Mouse (Mus musculus): ENCODE data around the gene Ppdpf.

Ppdpf gene

DNA sequence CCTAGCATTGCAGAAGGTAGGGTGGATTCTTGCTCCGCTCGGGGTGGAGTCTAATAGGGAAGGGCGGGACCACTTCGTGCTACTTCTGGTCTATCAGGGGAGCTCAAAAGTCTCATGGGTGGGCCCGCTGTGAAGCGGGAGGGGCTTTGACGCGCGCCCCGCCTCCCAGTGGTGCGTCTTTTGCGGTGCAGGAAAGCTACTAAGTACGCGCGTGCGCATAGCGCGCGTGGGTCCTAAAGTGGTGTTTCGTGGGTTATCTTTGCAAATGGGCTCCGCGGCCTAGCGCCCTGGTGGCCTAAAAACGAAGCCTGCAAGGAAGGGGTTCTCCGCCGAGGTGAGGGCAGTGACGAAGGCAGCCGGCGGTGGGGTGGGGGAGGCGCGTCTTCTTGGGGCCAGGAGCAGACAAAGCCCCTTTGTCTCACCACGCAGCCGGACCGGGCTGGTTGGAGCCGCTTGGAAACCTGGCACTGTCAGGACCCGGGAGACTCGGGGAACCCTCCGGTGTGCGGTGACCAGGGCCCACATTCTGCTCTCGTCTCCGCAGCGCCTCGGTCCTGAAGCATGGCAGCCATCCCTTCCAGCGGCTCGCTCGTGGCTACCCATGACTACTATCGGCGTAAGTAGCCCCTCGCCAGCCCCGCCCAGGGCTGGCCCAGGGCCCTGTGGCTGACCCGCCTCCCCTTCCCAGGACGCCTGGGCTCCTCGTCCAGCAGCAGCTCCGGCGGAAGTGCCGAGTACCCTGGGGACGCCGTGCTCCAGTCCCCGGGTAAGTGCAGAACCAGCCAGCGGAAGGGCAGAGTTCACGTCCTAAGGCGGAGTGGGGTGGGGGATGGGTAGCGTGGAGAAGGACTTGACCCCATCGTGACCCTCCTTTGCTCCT is at the start of gene Ppdpf:
TSS of gene Ppdpf (plus strand) at position 127 of the 880 bp plus-strand sequence.
- peak; percentile 92 to 95 for DNase-seq (ENCODE audit: low spot score in 2 of 2)

DNA sequence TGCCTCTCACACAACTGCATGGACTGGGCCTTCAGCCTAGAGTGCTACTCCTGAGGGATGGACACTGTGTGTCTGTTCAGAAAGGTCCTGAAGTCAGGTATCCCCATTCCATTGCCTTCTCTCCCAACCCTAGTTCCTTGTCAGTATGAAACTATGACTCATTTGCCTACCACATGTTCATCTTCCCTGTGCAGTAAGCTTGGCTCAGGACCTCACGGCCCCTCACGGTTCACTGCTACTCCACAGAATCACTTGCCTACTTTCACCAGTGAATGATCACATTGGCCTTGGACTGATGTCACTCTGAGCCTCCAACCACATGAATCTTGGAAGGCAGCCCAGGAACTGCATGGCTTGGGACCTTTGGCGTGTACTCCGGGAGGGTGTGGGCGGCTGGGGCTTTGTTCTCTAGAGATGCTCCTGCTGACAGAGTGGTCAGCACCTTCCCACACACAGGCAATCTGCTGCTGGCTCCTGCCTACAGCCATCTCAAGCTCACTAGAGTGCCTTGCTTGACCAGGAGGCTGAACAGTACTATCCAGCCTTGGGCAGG is 47.3 kb upstream of the Ppdpf start:
- DNase-seq (ENCODE audit: low spot score in 2 of 2) = peak in 1 of 2 experiments; percentile 33

DNA sequence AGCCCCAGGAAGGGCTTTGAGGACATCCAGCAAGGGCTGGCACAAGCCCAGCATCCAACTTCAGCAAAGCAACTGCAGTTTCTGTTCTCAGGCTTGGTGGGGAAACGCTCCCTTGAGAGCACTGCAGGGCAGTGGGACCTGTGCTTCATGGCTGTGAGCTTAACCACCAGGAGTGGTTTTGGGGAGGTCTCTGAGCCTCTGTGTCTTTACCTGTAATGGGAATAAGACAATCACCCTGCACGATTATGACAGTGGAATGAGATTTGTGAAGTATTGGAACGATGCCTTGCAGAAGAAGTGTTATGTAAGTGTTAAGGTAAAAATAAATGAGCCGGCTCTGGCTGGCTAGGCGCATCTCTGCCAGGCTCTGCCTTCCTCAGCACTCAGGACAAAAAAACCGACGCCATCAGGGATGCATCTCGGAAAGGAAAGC is 44.3 kb upstream of the Ppdpf start:
- peak; percentile 59 to 65 for DNase-seq (ENCODE audit: low spot score in 2 of 2)

DNA sequence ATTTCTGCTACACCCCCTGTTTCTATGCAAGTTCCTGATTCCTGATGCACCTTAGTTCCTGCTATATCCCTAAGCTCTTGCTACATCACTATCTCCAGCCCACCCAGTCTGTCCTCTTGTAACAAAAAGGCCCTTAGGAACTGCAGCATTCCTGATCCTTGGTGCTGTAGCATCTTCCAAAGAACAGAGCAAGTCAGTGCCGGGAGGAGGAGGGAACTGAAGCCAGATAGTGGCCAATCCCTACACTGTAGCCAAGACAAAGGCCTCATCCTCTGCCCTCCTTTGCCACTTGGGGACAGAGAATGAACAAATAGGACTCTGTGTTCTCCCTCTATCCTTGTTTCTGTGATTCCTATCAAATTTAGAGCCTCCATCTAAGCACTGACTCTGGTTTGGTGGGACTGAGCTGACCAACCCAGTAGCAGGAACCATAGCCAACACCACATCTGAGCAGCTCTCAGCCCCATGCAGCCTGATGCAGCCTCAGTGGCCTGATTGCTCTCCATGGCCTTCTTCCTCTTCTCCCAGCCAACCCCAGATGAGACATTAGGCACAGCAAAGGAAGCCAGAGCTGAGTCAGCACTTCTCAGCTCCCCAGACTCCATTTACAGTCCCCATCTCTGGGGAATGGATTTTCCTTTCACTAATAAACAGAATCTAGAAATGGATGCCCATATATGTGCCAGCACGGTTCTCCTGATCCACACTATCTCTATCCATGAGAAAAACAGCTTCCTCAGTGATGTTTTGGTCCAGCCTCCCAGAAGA is 43.4 kb upstream of the Ppdpf start:
- peak; percentile 27 to 44 for DNase-seq (ENCODE audit: low spot score in 2 of 2)

DNA sequence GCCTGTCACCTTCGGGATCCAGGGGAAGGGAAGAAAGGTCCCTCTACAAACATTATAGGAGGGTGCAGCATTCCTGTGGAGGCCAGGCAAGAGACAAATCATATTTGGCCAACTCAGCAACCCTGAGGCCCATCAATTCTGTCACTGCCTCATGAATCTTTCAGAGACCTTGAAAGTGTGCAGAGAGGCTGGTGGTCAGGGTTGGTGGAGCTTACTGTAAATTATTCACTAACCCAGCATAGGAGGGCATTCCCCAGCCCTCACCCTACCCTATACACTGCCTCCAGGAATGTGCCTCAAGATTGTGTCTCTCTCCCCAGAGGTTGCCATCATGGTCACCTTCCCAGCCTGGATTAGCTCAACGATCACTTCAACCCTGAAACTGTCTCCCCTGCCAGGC is 42.4 kb upstream of the Ppdpf start:
- no peak for DNase-seq (ENCODE audit: low spot score in 2 of 2)

DNA sequence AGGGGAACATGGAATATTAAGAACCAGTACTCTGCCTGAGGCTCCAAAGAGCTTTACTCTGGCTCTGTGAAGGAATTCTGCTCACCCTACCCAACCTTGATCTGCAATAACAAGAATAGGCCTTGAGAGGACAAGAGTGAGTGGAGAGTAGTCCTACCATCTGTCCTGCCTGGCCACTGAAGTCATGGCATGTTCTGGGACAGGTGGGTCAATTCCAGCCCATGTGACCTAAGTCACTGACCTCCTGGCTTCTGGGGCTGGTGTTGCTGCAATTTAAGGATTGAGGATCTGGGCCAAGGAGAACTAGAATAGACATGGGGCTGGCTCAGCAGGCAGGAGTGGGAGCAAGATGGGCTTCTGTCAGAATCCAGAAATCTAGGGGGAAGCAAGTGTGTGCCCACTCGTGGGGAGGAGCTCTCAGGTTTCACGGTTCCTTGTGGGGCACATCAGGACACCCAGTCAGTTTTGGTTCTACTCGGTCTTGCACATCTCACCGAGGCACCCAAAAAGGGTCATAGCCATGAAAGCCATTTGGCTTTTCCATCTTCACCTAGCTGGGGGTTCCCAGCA is 40.0 kb upstream of the Ppdpf start:
- peak in 1 of 2 experiments; percentile 24 for DNase-seq (ENCODE audit: low spot score in 2 of 2)

DNA sequence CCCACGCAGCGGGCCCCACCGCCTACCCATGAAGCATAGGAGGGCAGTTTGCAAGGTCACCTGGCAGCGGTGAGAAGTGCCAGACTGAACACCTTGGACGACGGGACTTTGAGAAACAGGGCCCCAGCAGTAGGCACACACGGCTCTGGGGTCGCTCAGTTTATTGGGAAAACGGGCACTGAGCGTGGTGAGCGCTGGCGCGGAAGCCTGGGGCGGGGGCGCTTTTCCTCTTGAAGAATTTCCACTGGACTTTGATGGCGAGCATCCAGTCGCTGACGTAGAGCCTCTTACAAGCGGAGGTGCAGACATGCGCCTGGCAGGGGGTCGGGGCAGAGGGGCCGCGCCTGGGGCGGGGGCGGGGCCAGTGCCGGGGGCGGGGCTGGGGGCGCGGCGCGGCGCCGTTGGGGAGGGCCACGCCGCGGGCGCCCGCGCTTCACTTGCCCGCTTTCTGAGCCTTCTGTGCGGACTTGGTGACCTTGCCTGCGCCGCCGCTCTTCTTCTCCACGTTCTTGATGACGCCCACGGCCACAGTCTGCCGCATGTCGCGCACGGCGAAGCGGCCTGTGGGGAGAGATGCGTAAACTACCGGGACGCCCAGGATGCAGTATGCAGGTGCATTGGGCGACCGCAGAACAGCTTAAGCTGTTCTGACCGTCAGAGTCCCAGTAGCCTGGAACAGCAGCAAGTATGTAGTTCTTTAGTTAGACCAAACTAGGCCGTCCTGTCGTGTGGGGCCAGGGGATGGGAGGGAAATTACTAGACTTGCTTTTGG is 39.3 kb upstream of the Ppdpf start:
- peak; percentile 49 to 56 for DNase-seq (ENCODE audit: low spot score in 2 of 2)

DNA sequence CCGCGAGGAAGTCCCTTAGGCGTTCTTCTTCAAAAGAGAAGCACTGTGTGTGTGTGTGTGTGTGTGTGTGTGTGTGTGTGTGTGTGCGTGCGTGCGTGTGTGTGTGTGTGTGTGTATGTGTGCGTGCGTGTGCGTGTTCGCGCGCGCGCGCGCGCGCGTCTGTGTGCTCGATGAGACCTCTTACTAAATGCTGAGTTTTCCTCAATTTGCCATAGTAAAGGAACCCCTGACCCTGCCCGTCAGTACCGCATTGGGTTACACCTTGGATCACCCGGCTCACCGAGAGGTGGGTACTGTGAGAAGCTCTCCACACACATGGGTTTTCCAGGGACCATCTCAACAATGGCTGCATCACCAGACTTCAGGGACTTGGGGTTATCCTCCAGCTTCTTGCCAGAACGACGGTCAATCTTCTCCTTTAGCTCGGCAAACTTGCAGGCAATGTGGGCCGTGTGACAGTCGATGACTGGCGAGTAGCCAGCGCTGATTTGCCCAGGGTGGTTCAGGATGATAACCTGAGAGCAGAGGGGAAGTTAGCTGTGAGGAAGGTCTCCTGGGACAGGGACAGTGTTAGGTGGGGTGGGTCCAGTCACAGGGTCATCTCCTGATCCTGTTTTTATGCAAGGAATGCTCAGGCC is 38.6 kb upstream of the Ppdpf start:
- DNase-seq (ENCODE audit: low spot score in 2 of 2) = peak; percentile 18 to 19

DNA sequence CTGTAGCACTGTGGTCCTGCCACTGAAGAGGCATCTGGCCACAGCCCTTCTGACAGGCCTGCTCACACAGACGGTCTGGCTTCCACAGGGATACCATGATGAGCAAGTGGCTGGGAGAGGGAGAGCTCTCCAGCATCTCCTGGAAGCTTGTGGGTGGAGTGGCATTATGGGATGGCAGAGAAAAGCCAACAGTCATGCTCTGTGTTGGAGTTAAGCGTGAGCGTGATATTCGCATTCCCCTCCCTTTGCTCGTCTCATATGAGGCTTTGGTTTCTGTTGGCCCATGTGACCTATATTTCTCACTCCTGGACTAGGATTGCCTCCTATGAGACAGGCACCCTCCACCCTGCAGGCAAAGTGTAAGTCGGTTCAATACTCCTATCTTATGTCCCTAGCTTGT is 36.8 kb upstream of the Ppdpf start:
- peak; percentile 69 to 74 for DNase-seq (ENCODE audit: low spot score in 2 of 2)

DNA sequence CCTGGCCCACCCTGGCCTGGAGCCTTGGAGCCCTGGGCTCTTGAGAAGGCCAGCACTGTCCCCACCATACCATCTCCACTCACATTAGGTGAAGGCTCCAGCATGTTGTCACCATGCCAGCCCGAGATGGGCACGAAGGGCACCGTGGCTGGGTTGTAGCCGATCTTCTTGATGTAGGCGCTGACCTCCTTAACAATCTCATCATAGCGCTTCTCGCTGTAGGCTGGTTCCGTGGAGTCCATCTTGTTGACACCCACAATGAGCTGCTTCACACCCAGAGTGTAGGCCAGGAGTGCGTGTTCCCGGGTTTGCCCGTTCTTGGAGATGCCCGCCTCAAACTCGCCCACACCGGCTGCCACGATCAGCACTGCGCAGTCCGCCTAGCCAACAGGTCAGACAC is 34.3 kb upstream of the Ppdpf start:
- DNase-seq (ENCODE audit: low spot score in 2 of 2) = peak; percentile 44 to 49

DNA sequence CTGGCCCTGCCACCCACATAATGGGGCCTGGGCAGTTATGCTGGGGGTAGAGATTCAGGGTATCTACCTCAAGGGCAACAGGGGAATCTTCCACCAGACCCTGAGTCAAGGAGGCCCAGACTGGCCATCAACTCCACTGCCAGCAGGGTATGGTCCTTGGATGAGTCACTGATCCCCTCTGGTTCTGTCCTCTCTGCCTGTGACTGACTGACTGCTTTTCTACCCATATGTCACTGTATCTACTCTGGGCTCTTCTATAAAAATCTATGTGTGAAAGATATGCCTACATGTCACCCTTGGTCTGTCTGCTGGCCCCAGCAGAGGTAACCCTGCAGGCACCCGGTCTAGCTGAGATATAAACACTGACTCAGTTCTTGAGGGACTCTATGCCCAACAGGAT is 33.9 kb upstream of the Ppdpf start:
- DNase-seq (ENCODE audit: low spot score in 2 of 2) = no peak

DNA sequence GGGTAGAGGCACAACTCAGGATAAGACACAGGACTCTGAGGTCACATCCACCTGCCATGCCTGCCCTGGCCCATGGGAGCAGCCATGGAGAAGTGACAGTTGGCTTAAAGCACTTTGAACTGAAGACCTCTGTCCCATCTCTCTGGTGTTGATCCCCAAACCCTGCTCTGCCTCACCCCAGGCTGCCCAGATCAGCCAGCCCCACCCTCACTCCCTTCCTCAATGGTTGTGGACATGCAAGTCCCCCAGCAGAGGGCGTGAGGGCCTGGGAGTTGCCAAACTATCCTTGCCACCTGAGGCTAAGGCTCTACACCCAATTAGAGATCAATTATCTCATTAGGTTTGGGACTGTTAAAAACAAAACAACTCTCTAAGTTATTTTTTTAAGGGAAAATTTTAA is 33.2 kb upstream of the Ppdpf start:
- peak in 1 of 2 experiments; percentile 65 for DNase-seq (ENCODE audit: low spot score in 2 of 2)

DNA sequence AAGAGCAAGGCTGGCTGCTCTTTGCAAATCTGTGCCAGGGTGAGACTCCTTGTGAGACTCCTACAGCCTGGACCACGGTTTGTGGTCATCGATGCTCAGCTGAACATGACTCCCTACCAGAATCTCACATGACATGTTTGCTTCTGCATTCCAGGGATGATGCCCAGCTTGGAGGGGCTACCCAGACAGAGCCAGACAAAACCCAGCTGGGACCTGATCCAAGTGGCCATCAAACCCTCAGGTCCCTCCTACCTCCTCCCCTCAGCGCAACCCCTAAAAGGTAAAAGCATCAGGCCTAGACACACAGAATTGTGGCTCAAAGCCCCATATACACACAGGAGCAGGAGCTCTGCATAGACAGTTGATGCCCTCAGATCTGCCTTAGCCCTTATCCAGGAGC is 32.7 kb upstream of the Ppdpf start:
- DNase-seq (ENCODE audit: low spot score in 2 of 2) = peak in 1 of 2 experiments; percentile 29

DNA sequence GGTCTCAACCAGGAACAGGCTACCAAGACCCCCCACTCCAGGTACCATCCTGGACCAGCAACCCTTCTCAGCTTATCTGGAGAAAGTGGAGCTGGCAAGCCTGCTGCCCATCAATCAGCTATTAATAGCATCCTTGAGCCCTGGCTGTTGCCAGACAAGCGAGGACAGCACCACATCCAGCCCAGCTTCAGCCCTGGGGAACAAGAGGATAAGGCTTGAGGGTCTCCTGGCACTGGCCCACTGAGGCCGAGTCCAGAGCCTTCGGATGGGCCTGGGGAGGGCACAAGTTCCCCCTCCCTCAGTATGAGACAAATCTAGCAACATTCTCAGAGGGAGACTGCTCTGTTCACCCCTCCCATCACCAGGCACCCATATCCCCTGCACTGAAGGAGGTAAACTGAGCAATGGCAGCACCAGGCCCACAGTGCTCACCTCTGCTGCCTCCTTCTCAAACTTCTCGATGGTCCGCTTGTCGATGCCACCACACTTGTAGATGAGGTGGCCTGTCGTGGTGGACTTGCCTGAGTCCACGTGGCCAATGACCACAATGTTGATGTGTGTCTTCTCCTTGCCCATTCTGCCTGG is 32.1 kb upstream of the Ppdpf start:
- DNase-seq (ENCODE audit: low spot score in 2 of 2) = peak in 1 of 2 experiments; percentile 18

DNA sequence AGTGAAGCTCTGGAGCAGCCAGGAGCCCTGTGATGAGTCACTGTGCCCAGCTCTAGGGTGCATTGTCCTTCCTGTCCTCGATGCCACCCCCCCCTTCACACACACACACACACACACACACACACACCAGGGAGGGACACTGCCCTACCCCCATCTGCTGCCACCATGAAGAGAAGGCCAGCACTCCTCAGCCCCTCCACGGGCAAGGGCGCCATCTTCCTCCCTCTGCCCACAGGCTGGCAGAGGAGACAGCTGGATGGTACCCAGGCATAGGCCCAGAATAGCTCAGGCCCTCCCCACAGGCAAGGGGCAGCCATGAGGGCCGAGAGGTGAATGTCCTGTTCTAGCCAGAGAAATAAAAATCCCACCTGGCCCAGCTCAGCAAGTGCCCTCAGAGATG is 31.2 kb upstream of the Ppdpf start:
- peak; percentile 32 to 45 for DNase-seq (ENCODE audit: low spot score in 2 of 2)

DNA sequence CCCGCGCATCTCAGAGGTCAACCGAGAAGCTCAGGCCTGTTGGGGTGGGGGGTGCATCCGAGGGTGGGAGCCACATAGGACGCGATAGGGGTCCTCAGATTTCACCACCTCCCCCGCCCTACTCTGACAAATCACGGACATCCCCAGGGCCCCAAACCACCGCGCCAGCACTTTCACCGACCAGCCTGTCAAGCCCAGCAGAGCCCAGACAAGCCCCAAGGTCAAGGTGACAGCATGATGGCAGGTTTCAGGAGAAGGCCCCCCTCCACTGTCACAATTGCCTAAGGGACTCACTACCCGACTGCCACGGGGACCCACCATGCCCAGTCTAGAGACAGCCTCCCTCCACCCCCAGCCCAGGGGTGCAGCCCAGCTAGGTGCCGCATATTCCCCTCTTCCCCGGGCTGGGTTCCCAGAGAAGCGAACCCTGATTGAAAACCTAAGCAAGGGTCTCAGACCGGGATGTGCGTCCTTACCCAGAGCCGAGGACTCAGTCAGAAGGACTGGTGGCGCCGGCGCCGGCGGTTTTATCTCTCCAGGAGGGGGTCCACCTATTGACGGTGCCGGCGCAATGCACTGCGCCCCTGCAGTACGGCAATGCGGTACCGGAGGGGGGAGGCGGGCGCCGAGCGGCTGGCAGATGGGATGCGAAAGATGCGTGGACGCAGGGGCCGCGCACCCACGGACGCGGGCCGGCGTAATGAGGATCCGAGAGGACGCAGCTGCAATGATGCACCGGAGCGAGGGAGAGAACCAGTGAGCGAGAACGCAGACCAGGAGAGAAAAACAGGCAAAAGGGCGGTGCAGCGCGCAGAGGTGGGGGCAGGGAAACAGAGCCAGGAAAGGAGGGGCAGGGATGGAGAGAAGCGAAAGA is 30.6 kb upstream of the Ppdpf start, which contains the start of gene Eef1a2:
TSS of gene Eef1a2 (minus strand) at position 767 of the 874 bp plus-strand sequence.
- DNase-seq (ENCODE audit: low spot score in 2 of 2) = peak; percentile 91

DNA sequence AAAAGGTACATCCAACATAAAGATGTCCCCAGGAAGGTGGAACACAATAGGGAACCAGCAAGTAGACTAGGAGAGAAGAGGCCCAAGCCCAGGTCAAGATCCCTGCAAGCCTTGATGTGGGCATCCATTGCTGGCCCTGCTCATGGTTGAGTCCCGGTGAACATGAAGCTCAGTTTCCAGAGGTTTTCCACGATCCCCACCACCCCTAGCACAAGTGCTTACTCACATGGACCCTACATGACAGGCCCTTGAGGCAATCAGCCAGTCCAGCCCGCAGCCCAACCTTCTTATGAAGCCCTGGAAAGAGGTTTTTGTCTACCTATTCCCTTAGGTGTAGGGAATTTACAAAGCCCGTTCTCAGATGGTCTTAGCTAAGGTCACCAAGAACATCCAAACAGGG is 29.9 kb upstream of the Ppdpf start:
- DNase-seq (ENCODE audit: low spot score in 2 of 2) = no peak

DNA sequence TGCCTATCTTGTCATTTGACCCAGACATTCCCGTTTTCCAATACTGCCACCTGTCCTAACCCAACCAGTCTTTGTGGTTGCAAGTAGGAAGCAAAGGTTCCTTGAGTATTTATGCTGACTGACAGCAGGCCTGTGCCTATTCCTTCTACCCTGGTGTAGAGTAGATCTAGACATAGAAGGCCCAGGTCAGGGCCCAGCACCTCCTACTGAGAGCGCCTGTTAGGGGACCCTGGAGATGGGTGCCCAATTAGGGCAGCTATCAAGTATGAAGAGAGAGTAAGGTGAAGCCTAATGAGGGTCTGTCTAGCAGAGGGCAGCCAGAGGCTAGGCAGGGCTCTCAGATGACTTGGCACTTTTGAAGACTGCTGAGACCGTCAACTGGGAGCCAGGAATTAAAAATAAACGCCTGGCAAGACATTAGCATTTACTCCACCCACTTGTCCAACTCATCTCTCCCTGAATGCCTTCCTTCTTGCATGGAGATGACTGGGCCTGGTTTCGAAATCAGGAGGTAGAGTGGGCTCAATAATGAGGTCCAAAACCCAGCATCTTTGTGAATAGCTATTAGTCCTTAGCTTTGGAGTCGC is 29.2 kb upstream of the Ppdpf start:
- DNase-seq (ENCODE audit: low spot score in 2 of 2) = peak; percentile 20

DNA sequence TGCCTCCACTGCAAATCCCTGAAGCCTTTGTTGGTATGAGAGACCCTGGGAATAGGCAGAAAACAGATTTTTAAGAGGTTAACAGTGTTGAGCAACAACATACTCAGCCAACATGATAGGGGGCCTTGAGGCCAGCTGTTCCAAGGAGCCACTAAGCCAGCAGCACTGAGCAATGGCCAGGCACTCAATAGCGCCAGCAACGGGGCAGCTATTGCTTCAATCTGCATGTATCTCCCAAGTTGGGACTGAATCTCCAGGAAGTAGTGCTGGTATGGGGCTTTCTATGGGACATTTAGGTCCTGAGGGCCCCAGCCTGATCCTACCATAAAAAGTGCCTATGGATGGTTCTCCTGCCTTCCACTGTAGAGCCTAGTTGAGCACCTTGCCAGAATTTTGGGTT is 28.6 kb upstream of the Ppdpf start:
- no peak for DNase-seq (ENCODE audit: low spot score in 2 of 2)

Data from right cerebral cortex, adult 2 months (tissue).